Mouse (Mus musculus): ENCODE measurements around the gene Ddah2. TPM values are rescaled to one million over a fixed set of nuclear protein-coding genes. Genes with fewer than 3 reads are reported as not detected.

The Ddah2 gene
- polyA plus RNA-seq, 1 experiment from 2014 or later: 614 TPM

GRCm38 (mm10) chr17:35023756-35024155 lies 35.1 kb upstream of the Ddah2 start:
- 79% methylated on average over 4 of the region's 4 CpGs for WGBS
- Histone ChIP-seq H3K4me3 (ENCODE audit: low read depth, low read length) (no peak overlapping the region), H3K4me1 (replicated peaks; ENCODE audit: control insufficient read depth, insufficient read depth, low read length) (peaks cover 6% of the 10 kb centered on the region), H3K27ac (ENCODE audit: low read depth, low read length) (no peak overlapping the region), H3K9me3 (ENCODE audit: control insufficient read depth, low read length) (no peaks in the 10 kb centered on the region), H3K9ac (ENCODE audit: low read depth, low read length) (no peak overlapping the region), H3K27me3 (ENCODE audit: control insufficient read depth, insufficient read depth, low read length) (no peaks in the 10 kb centered on the region), H3K36me3 (ENCODE audit: control insufficient read depth, insufficient read depth, low read length) (no peaks in the 10 kb centered on the region), H3K4me2 (replicated peaks; ENCODE audit: low read depth, low read length) (no peak overlapping the region)
- DNase-seq (ENCODE audit: low spot score) (no peak), ATAC-seq (ENCODE audit: low FRiP score) (no peak)

DNA sequence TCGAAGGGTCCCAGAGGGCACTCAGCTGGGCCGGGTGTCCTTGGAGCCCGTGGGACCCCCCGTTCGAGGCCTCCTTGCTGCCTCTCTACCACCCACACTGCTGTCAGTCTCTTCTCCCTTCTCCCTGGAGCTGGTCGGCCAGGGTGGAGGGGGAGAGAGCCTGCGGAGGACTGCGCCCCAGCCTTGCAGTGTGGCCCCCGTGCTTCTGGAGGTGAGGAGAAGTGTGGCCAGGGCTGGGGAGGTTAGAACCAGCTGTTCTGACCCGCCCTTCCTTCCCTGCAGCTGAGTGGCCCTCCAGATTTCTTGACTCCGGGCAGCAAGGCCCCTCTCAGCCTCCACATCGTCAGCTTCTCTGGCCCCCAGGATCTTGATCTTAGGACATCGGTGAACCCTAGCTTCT lies 34.6 kb upstream of the Ddah2 start:
- 81% methylated on average over 13 of the region's 13 CpGs for WGBS
- no peak for DNase-seq (ENCODE audit: low spot score)
- no peaks in the 10 kb centered on the region for H3K9me3 ChIP-seq (ENCODE audit: control insufficient read depth, low read length)
- no peak overlapping the region for H3K9ac ChIP-seq (ENCODE audit: low read depth, low read length)
- peaks cover 6% of the 10 kb centered on the region for H3K4me1 ChIP-seq (replicated peaks; ENCODE audit: control insufficient read depth, insufficient read depth, low read length)
- H3K4me3 ChIP-seq (ENCODE audit: low read depth, low read length): no peak overlapping the region
- no peaks in the 10 kb centered on the region for H3K36me3 ChIP-seq (ENCODE audit: control insufficient read depth, insufficient read depth, low read length)
- ATAC-seq (ENCODE audit: low FRiP score): no peak
- H3K27ac ChIP-seq (ENCODE audit: low read depth, low read length): no peak overlapping the region
- no peaks in the 10 kb centered on the region for H3K27me3 ChIP-seq (ENCODE audit: control insufficient read depth, insufficient read depth, low read length)
- H3K4me2 ChIP-seq (replicated peaks; ENCODE audit: low read depth, low read length): no peak overlapping the region

DNA sequence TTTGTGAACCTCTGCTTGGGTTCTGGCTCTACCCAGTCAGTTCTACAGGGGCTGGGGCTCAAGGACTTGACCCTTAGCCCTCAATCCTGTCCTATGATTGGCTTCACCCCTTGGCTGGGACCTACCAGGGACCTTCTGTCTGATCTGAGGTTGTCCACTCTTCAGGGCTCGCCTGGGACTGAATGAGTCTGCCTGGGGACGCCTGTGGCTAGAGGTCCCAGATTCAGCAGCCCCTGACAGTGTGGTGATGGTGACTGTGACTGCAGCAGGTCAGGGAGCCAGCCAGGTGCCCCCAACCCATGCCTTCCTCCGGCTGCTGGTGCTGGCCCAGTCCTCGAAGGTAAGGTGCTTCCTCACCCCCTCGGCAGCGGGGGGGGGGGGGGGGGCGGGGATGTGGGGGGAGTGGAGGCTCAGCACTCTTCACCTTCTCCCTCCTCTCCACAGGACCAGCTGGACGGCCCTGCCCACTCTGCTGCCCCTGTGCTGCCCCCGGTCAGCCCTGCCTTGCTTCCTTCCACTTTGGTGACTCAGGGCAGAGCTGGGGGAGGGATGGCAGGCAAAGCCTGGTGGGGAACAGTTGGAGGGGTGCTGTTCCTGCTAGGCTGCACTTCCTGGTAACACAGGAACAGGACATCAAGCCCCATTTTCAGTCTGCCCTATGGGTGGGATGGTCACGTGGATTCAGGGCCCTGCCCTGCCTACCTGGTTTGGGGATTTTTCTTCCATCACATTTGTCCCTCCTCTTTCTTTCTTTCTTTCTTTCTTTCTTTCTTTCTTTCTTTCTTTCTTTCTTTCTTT lies 33.9 kb upstream of the Ddah2 start:
- Histone ChIP-seq H3K9me3 (ENCODE audit: control insufficient read depth, low read length) (no peaks in the 10 kb centered on the region), H3K9ac (ENCODE audit: low read depth, low read length) (no peak overlapping the region), H3K4me3 (ENCODE audit: low read depth, low read length) (no peak overlapping the region), H3K4me1 (replicated peaks; ENCODE audit: control insufficient read depth, insufficient read depth, low read length) (peaks cover 10% of the 10 kb centered on the region), H3K27ac (ENCODE audit: low read depth, low read length) (no peak overlapping the region), H3K36me3 (ENCODE audit: control insufficient read depth, insufficient read depth, low read length) (no peaks in the 10 kb centered on the region), H3K27me3 (ENCODE audit: control insufficient read depth, insufficient read depth, low read length) (no peaks in the 10 kb centered on the region), H3K4me2 (replicated peaks; ENCODE audit: low read depth, low read length) (no peak overlapping the region)
- whole genome bisulfite sequencing: 56% methylated on average over 10 of the region's 10 CpGs
- ATAC-seq (ENCODE audit: low FRiP score): no peak
- DNase-seq (ENCODE audit: low spot score): no peak

GRCm38 (mm10) chr17:35026206-35026605 lies 32.6 kb upstream of the Ddah2 start:
- ATAC-seq (ENCODE audit: low FRiP score) (no peak), DNase-seq (ENCODE audit: low spot score) (no peak)
- Histone ChIP-seq H3K27ac (ENCODE audit: low read depth, low read length) (no peak overlapping the region), H3K4me2 (replicated peaks; ENCODE audit: low read depth, low read length) (no peak overlapping the region), H3K36me3 (ENCODE audit: control insufficient read depth, insufficient read depth, low read length) (no peaks in the 10 kb centered on the region), H3K4me3 (ENCODE audit: low read depth, low read length) (no peak overlapping the region), H3K9ac (ENCODE audit: low read depth, low read length) (0 out of 2 replicates have a peak overlapping the region, but pooled peaks have one; percentile 15), H3K4me1 (replicated peaks; ENCODE audit: control insufficient read depth, insufficient read depth, low read length) (peaks cover 14% of the 10 kb centered on the region), H3K9me3 (ENCODE audit: control insufficient read depth, low read length) (no peaks in the 10 kb centered on the region), H3K27me3 (ENCODE audit: control insufficient read depth, insufficient read depth, low read length) (no peaks in the 10 kb centered on the region)
- 93% methylated on average over 5 of the region's 5 CpGs for WGBS

DNA sequence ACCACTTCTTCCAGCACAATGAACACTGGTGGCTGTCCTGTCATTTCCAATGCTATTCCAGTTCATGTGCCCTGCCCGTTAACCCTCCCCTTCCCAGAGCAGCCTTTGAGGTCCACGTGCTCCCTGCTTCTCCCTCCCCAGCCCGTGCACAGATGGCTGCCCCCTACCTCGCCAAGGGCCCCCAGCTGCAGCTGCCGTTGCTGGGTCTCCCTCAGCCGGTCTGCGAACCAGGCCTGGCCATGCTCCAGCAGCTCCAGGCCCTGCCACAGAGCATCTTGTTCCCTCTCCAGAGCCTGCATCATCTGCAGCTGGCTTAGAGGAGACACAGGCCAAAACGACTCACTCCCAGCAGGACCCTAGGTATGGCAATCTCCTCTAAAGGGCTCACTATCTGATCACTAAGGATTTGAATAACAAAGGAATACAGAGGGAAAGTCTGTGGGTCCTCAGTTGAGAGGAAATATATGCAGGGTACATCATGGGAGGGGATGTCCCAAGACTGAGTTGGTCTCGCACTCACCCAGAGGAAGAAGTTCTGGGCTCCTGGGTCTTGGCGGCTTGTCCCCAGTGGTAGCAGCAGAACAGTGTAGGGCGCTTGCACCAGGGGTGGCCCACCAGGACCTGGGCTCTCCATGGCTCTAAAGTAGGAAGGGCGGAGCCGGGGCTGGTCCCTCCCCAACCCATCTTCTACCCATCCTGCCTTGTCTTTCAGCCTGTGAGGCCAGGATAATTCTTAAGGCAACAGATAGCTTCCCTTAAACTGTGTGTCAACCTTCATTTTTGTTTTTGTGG lies 31.4 kb upstream of the Ddah2 start, which contains the start of gene Sapcd1:
TSS of gene Sapcd1 (minus strand) at position 740 of the 792 bp plus-strand sequence.
- peaks cover 11% of the 10 kb centered on the region for H3K4me1 ChIP-seq (replicated peaks; ENCODE audit: control insufficient read depth, insufficient read depth, low read length)
- peak; percentile 75 for ATAC-seq (ENCODE audit: low FRiP score)
- peak within 1 kb of the TSS; percentile 45; the same call in 1 of the 2 replicates for H3K9ac ChIP-seq (ENCODE audit: low read depth, low read length)
- H3K27ac ChIP-seq (ENCODE audit: low read depth, low read length): peak within 1 kb of the TSS; percentile 61; the same call in 1 of the 2 replicates
- no peaks in the 10 kb centered on the region for H3K9me3 ChIP-seq (ENCODE audit: control insufficient read depth, low read length)
- H3K36me3 ChIP-seq (ENCODE audit: control insufficient read depth, insufficient read depth, low read length): no peaks in the 10 kb centered on the region
- H3K4me2 ChIP-seq (replicated peaks; ENCODE audit: low read depth, low read length): no peak within 1 kb of the TSS
- H3K4me3 ChIP-seq (ENCODE audit: low read depth, low read length): no peak within 1 kb of the TSS
- DNase-seq (ENCODE audit: low spot score): peak; percentile 57
- WGBS: 31% methylated on average over 13 of the region's 13 CpGs
- no peaks in the 10 kb centered on the region for H3K27me3 ChIP-seq (ENCODE audit: control insufficient read depth, insufficient read depth, low read length)

DNA sequence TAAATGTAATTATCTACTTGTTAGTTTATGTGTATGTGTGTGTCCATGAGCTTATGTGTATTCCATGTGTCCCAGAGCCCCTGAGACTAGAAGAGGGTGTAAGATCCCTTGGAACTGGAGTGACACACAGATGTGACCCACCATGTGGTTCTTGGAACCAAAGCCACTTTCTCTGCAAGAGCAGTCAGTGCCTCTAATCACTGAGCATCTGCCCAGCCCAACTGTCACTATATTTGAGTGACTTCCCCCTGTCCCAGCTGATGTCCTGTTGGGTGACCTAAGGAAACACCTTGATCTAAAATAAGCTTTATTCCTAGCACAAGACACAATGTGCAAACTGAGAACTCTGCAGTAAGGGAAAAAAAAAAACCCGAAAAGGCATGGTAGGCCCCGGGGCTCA lies 30.5 kb upstream of the Ddah2 start:
- DNase-seq (ENCODE audit: low spot score) (no peak), ATAC-seq (ENCODE audit: low FRiP score) (no peak)
- Histone ChIP-seq H3K27ac (ENCODE audit: low read depth, low read length) (no peak overlapping the region), H3K4me2 (replicated peaks; ENCODE audit: low read depth, low read length) (no peak overlapping the region), H3K9ac (ENCODE audit: low read depth, low read length) (no peak overlapping the region), H3K4me3 (ENCODE audit: low read depth, low read length) (no peak overlapping the region), H3K36me3 (ENCODE audit: control insufficient read depth, insufficient read depth, low read length) (no peaks in the 10 kb centered on the region), H3K4me1 (replicated peaks; ENCODE audit: control insufficient read depth, insufficient read depth, low read length) (peaks cover 11% of the 10 kb centered on the region), H3K27me3 (ENCODE audit: control insufficient read depth, insufficient read depth, low read length) (no peaks in the 10 kb centered on the region), H3K9me3 (ENCODE audit: control insufficient read depth, low read length) (no peaks in the 10 kb centered on the region)
- 74% methylated on average over 2 of the region's 2 CpGs for WGBS

DNA sequence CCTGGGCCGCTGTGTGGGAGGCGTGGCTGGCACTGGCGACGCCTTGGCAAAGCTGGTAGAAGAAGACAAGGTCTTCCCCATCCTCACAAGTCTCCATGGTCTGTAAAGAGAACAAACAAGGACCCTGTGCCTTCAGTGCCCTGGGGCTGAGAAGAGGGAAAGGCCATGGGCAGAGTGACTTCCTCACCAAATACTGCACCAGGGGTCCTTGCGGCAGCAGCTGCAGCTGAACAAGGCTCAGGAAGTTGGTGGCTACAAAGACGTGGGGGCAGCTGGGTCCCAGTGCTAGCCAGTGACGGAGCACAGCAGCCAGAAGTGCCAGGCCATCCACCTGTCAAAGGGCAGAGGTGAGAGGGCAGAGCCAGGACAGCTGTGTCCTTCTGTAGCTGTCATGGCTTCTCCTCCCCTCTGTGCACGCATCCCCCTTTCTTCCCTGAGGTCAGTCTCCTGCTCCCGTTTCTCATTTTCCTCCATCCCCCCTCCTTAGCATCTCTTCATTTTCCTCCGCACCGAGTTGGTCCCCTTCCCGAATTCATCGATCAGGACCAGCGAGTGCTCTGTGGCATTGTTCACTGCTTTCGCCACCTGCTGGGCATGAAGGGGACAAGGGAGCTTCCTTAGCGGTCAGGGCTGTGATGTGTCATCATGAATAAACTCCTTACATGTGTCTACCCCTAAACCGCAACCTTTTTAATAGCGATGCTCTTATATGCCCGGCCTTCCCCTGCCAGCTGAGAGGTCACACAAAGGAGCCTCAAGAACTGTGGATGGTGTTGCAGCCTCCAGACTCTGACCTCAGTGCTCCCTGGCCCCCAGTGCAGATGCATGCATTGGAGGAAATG lies 28.9 kb upstream of the Ddah2 start:
- 0 out of 2 replicates have a peak overlapping the region, but pooled peaks have one; percentile 33 for H3K27ac ChIP-seq (ENCODE audit: low read depth, low read length)
- no peaks in the 10 kb centered on the region for H3K9me3 ChIP-seq (ENCODE audit: control insufficient read depth, low read length)
- H3K4me2 ChIP-seq (replicated peaks; ENCODE audit: low read depth, low read length): peak overlapping the region; percentile 17
- no peak overlapping the region for H3K4me3 ChIP-seq (ENCODE audit: low read depth, low read length)
- peak; percentile 28; the same call in 1 of the 2 replicates for ATAC-seq (ENCODE audit: low FRiP score)
- DNase-seq (ENCODE audit: low spot score): peak; percentile 67
- 28% methylated on average over 19 of the region's 19 CpGs for WGBS
- H3K4me1 ChIP-seq (replicated peaks; ENCODE audit: control insufficient read depth, insufficient read depth, low read length): peaks cover 11% of the 10 kb centered on the region
- H3K36me3 ChIP-seq (ENCODE audit: control insufficient read depth, insufficient read depth, low read length): no peaks in the 10 kb centered on the region
- H3K9ac ChIP-seq (ENCODE audit: low read depth, low read length): 0 out of 2 replicates have a peak overlapping the region, but pooled peaks have one; percentile 20
- H3K27me3 ChIP-seq (ENCODE audit: control insufficient read depth, insufficient read depth, low read length): no peaks in the 10 kb centered on the region

DNA sequence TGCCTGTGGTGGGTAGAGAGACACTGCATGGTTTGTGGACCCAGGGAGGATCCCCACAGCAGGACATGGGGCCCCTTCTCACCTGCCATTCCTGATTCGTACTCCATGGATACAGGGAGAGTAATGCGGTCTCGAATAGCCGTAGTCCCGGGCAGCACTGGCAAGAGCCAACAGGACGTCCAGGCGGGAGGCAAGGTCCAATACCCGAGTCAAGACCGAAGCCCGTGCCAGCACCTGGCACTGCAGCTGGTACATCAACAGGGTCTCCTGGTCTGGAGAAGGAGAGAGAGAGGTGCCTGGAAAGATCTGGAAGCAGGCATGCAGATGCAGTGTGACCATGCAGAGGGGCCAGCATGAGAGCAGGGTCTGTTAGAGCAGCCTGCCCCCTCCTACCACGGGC lies 27.6 kb upstream of the Ddah2 start:
- ATAC-seq (ENCODE audit: low FRiP score): no peak
- no peak for DNase-seq (ENCODE audit: low spot score)
- 90% methylated on average over 11 of the region's 11 CpGs for WGBS

More for the DNA sequence above, 27.6 kb upstream of the Ddah2 start:
- H3K36me3 ChIP-seq (ENCODE audit: control insufficient read depth, insufficient read depth, low read length): no peaks in the 10 kb centered on the region
- H3K9me3 ChIP-seq (ENCODE audit: control insufficient read depth, low read length): no peaks in the 10 kb centered on the region
- H3K4me1 ChIP-seq (replicated peaks; ENCODE audit: control insufficient read depth, insufficient read depth, low read length): peaks cover 11% of the 10 kb centered on the region
- H3K4me3 ChIP-seq (ENCODE audit: low read depth, low read length): no peak overlapping the region
- H3K9ac ChIP-seq (ENCODE audit: low read depth, low read length): no peak overlapping the region
- H3K27me3 ChIP-seq (ENCODE audit: control insufficient read depth, insufficient read depth, low read length): no peaks in the 10 kb centered on the region
- no peak overlapping the region for H3K4me2 ChIP-seq (replicated peaks; ENCODE audit: low read depth, low read length)
- no peak overlapping the region for H3K27ac ChIP-seq (ENCODE audit: low read depth, low read length)

Data from hindbrain, embryonic 11.5 days (tissue).